Mouse (Mus musculus): ENCODE data around the gene Olfr1335.
"Not testable (repeated sequence)": the region's sequence is repeated elsewhere in the genome, so short reads cannot be mapped to it uniquely, and the experiment has no call there.

Gene Olfr1335

DNA sequence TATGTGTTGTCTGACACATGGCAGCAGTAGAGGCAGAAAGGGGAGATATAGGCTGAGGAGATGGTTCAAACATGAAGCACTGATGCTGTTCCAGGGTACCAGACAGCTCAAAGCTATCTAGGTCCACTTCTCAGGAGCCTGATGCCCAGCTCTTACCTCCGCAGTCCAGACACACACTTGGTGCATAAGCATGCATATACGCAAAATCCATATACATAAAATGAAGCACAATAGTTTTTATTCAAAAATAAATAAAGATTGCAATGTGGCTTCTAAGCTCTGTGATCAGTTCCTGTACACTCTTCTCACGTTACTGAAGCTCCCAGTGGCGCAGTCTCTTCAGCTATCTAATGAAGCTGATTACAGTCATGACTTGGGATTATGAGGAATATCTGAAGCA is at the start of gene Olfr1335:
Olfr1335 (minus strand) TSS at position 101 of the 400 bp plus-strand sequence.
- no peak for DNase-seq

DNA sequence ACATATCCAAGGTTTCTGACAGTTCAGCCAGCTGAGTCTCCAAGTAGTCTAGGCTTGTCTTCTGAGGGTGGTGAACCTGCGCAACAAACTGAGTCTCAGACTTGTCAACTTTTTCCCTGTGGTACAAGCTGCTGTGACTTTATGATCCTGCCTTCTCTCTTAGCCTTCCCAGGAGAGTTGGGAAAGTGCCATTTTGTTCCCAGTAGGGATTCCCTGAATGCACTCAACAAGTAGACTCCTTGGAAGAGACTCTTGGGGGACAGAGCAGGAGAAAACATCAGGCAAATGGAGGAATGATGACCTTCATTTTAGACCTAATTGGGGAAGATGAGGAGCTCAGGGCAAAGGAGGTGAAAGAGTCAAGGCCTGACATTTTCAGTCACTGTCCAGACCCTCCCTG is 26.4 kb upstream of the Olfr1335 start, which contains the start of gene Olfr1333:
Olfr1333 (minus strand) TSS at position 101 of the 400 bp plus-strand sequence.
- DNase-seq: no peak

DNA sequence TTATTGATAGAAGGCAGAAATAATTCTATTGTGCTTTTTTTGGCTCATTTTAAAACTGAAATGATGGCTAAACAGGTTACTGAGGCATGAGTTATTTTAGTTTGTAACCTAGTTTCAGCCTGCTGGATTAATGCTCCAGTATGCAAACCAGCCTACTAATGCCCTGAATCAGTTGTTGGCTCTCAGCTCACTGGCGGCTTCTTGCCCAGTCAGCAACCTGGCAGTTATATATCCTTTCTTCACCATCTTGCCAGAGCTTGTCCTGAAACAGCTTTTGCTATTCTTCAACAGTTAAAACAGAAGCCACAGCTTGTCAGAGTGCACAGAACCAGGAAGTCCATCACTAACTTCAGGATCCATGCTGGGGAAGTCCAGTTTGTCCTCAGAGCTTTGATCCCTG is 9.2 kb upstream of the Olfr1335 start:
- no peak for DNase-seq

DNA sequence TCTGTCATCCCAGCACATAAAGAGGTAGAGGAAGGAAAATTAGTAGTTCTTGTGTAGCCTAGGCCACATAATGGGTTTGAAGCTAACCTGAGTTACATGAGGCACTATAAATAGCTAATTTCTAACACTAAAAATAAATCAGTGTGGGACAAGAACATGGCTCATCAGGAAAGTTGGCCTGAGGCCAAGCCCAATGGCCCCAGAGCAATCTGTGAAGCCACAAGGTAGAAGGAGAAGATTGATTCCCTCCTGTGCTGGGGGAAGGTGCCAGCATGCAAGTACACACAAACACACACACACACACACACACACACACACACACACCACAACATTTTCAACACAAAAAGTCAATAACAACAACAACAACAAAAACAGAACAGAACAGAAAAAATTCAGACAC is 16.9 kb downstream of the Olfr1335 start:
- not testable (repeated sequence) for DNase-seq

DNA sequence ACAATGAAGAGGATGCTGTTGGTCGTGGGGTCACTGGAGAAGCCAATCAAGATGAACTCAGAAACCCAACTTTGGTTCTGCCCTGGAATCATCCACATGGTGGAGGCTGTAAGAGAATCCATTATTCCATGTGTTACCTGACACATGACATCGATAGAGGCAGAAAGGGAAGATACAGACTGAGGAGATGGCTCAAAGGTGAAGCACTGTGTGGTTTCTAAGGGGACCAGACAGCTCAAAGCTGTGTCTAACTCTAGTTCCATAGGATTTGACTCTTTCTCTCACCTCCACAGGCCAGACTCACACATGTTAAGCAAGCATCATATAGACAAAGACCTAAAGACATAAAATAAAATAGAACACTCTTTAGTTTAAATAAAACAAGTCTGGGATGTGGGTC is 27.3 kb downstream of the Olfr1335 start, which contains the start of gene Olfr1337:
Olfr1337 (minus strand) TSS at position 101 of the 400 bp plus-strand sequence.
- no peak for DNase-seq

All from lung, postnatal 10 days (tissue).